ENCODE assay signal across 32 mouse cellular contexts in genomic region chr1:135997537-135997936, GRCm38 (mm10). TPM values are rescaled to one million over a fixed set of nuclear protein-coding genes. Genes with fewer than 3 reads are reported as not detected.
DNase-seq lines count a peak whose midpoint lies in the region; ATAC-seq and TF ChIP-seq lines count a peak whose summit lies in the region.
"Had no signal": no experiment of that assay in that cellular context is flagged by ENCODE, and none has a peak within 500 bp of the region (broad histone marks: within the 10 kb centered on the region; RNA-seq: fewer than 3 reads in every experiment).

No protein-coding gene starts in this region.

- no peak overlapping the region for H3K4me2 ChIP-seq in kidney, embryonic 14.5 days (replicated peaks; ENCODE audit: low read depth, low read length)
- H3K4me2 ChIP-seq in intestine, embryonic 15.5 days (replicated peaks): no peak overlapping the region
- H3K4me2 ChIP-seq in myocyte (ENCODE audit: low read depth): peak overlapping the region; percentile 24
- H3K4me2 ChIP-seq: embryonic facial prominence, embryonic 12.5 days; embryonic facial prominence, embryonic 15.5 days; heart, embryonic 11.5 days; hindbrain, embryonic 13.5 days had no signal

- no peak overlapping the region for H3K9ac ChIP-seq in kidney, embryonic 14.5 days (ENCODE audit: low read depth, low read length)
- H3K9ac ChIP-seq in intestine, embryonic 15.5 days: no peak overlapping the region
- H3K9ac ChIP-seq: embryonic facial prominence, embryonic 12.5 days; embryonic facial prominence, embryonic 15.5 days; forebrain, postnatal 0 days; hindbrain, embryonic 13.5 days had no signal

- WGBS in kidney, embryonic 14.5 days: 36% methylated on average over 7 of the region's 7 CpGs
- WGBS in intestine, embryonic 15.5 days: 59% methylated on average over 7 of the region's 7 CpGs

- no peak overlapping the region for H3K27ac ChIP-seq in kidney, embryonic 14.5 days (ENCODE audit: low read depth, low read length)
- H3K27ac ChIP-seq in intestine, embryonic 15.5 days: no peak overlapping the region
- H3K27ac ChIP-seq: embryonic facial prominence, embryonic 12.5 days; embryonic facial prominence, embryonic 15.5 days; hindbrain, embryonic 10.5 days; hindbrain, embryonic 13.5 days; hindbrain, postnatal 0 days had no signal

- no peaks in the 10 kb centered on the region for H3K27me3 ChIP-seq in kidney, embryonic 14.5 days (ENCODE audit: control insufficient read depth, insufficient read depth, low read length)
- H3K27me3 ChIP-seq in intestine, embryonic 15.5 days (replicated peaks): no peaks in the 10 kb centered on the region
- H3K27me3 ChIP-seq in myocyte (ENCODE audit: control insufficient read depth, insufficient read depth, insufficient read length): no peaks in the 10 kb centered on the region
- H3K27me3 ChIP-seq: embryonic facial prominence, embryonic 15.5 days; hindbrain, embryonic 13.5 days had no signal

- no peaks in the 10 kb centered on the region for H3K4me1 ChIP-seq in kidney, embryonic 14.5 days (ENCODE audit: control insufficient read depth, insufficient read depth, low read length)
- H3K4me1 ChIP-seq in intestine, embryonic 15.5 days (replicated peaks): no peaks in the 10 kb centered on the region
- H3K4me1 ChIP-seq: embryonic facial prominence, embryonic 12.5 days; embryonic facial prominence, embryonic 15.5 days; hindbrain, embryonic 10.5 days; hindbrain, embryonic 13.5 days had no signal

- H3ac ChIP-seq in myocyte (ENCODE audit: control insufficient read depth, insufficient read length): no peak overlapping the region

- H3K36me3 ChIP-seq in kidney, embryonic 14.5 days (ENCODE audit: control insufficient read depth, insufficient read depth, low read length): no peaks in the 10 kb centered on the region
- no peaks in the 10 kb centered on the region for H3K36me3 ChIP-seq in intestine, embryonic 15.5 days
- no peaks in the 10 kb centered on the region for H3K36me3 ChIP-seq in myocyte (ENCODE audit: control insufficient read depth, insufficient read depth)
- H3K36me3 ChIP-seq: embryonic facial prominence, embryonic 12.5 days; embryonic facial prominence, embryonic 15.5 days; hindbrain, embryonic 10.5 days; hindbrain, embryonic 13.5 days had no signal

- peak; percentile 14 for DNase-seq in gastrocnemius, adult 18-20 months (ENCODE audit: low spot score)
- no peak for DNase-seq in gastrocnemius, postnatal 14 days
- DNase-seq in kidney, adult 18-20 months: no peak
- no peak for DNase-seq in heart, postnatal 14 days
- no peak for DNase-seq in ovary, postnatal 14 days (ENCODE audit: low spot score)
- DNase-seq: adrenal gland, adult 8-10 months; adrenal gland, postnatal 25 days; cerebellum, adult 11-12 months; cerebellum, adult 9-10 months; cerebellum, postnatal 25 days; forebrain, postnatal 0 days; gastrocnemius, postnatal 36 days; heart, adult 11 months; heart, postnatal 36 days had no signal

- H3K79me2 ChIP-seq in myocyte (ENCODE audit: control insufficient read depth, insufficient read depth): no peaks in the 10 kb centered on the region

- intact Hi-C loops in gastrocnemius, postnatal 14 days (cut with DNase I; ENCODE audit: low total_unique reads): no loop called here
- intact Hi-C loops in heart, postnatal 14 days (cut with DNase I): no loop called here

- no peak overlapping the region for H3K4me3 ChIP-seq in kidney, embryonic 14.5 days (ENCODE audit: low read length)
- no peak overlapping the region for H3K4me3 ChIP-seq in intestine, embryonic 15.5 days (replicated peaks)
- no peak overlapping the region for H3K4me3 ChIP-seq in myocyte
- H3K4me3 ChIP-seq: embryonic facial prominence, embryonic 12.5 days; embryonic facial prominence, embryonic 15.5 days; hindbrain, embryonic 10.5 days; hindbrain, embryonic 13.5 days had no signal

- 0 out of 2 replicates have a peak, but pooled peaks have one; percentile 35 for ATAC-seq in kidney, embryonic 14.5 days (ENCODE audit: low FRiP score, low TSS enrichment)
- ATAC-seq in intestine, embryonic 15.5 days: 0 out of 2 replicates have a peak, but pooled peaks have one; percentile 23
- ATAC-seq: activated CD4-positive, CD25-positive, alpha-beta regulatory T cell, adult 4 months; forebrain, embryonic 14.5 days; forebrain, postnatal 0 days; hindbrain, postnatal 0 days; inflammation-experienced regulatory T-cells, adult 6 months had no signal

- H3K9me3 ChIP-seq in kidney, embryonic 14.5 days (ENCODE audit: control insufficient read depth, low read length): no peaks in the 10 kb centered on the region
- H3K9me3 ChIP-seq in intestine, embryonic 15.5 days: no peaks in the 10 kb centered on the region
- H3K9me3 ChIP-seq: embryonic facial prominence, embryonic 12.5 days; embryonic facial prominence, embryonic 15.5 days; hindbrain, embryonic 10.5 days; hindbrain, embryonic 13.5 days had no signal

- TF ChIP-seq POLR2A in myocyte (IDR thresholded peaks at IDR 0.05; ENCODE audit: insufficient read length, low read depth): no peak

TF ChIP-seq in myocyte, 11 proteins besides CTCF, POLR2A, EP300 and RAD21:
- TF ChIP-seq MYOG (IDR thresholded peaks at IDR 0.05; ENCODE audit: control insufficient read depth in 1 of 3, insufficient read depth in 1 of 3, insufficient read length in 2 of 3, low read depth in 2 of 3): peak; percentile 46 to 86 (median 81)
- TF ChIP-seq MAX (IDR thresholded peaks at IDR 0.05; ENCODE audit: low read depth): no peak
- TF ChIP-seq SRF (IDR thresholded peaks at IDR 0.05; ENCODE audit: control insufficient read depth, insufficient read length, low read depth): no peak
- peak; percentile 23 for TF ChIP-seq TCF3 (IDR thresholded peaks at IDR 0.05; ENCODE audit: insufficient read length, low read depth)
- no peak for TF ChIP-seq REST (IDR thresholded peaks at IDR 0.05; ENCODE audit: insufficient read depth, insufficient read length)
- no peak for TF ChIP-seq USF1 (IDR thresholded peaks at IDR 0.05; ENCODE audit: low read depth)
- TF ChIP-seq POLR2AphosphoS2 (IDR thresholded peaks at IDR 0.05; ENCODE audit: insufficient read length, low read depth): no peak
- TF ChIP-seq E2F4 (IDR thresholded peaks at IDR 0.05; ENCODE audit: insufficient read depth): no peak
- TF ChIP-seq CEBPB (IDR thresholded peaks at IDR 0.05; ENCODE audit: insufficient read depth, poor library complexity, severe bottlenecking): no peak
- TF ChIP-seq MYOD1 (IDR thresholded peaks at IDR 0.05; ENCODE audit: control insufficient read depth in 1 of 3, insufficient read length in 2 of 3, low read depth in 2 of 3): peak; percentile 73 to 94 (median 76)
- TF ChIP-seq TCF12 (IDR thresholded peaks at IDR 0.05; ENCODE audit: insufficient read depth, poor library complexity, severe bottlenecking): peak; percentile 50

RNA-seq across cellular contexts. Expression of gene Igfn1, which starts 8.6 kb away (rescaled TPM):
- 10 to 100 TPM; 32.4 to 62.9 TPM for total RNA-seq in gastrocnemius, adult 18-20 months (2021)
- 10 to 100 TPM in 1 of 2 experiments, 1 to 10 TPM in 1; 5.9 to 13.0 TPM for total RNA-seq in gastrocnemius, postnatal 14 days (2021)
- polyA plus RNA-seq in kidney, embryonic 14.5 days (2014; fragmentation: Nextera tagmentation; extraction: Ambion mirVana): not detected in 2 replicates
- 0.06 TPM in 1 of 2 replicates, not detected in the other for polyA plus RNA-seq in intestine, embryonic 15.5 days (2015; fragmentation: Nextera tagmentation; extraction: Ambion mirVana)
- polyA plus RNA-seq in myocyte (2012; fragmentation: generic; extraction: Trizol): 7.1 TPM
- under 1 TPM in 1 of 2 experiments, not detected in 1; 0.05 TPM for total RNA-seq in heart, postnatal 14 days (2021)
- total RNA-seq: common myeloid progenitor, adult 5-6 weeks; forebrain, postnatal 0 days; heart, postnatal 36 days; hindbrain, postnatal 0 days had no signal
- polyA plus RNA-seq: activated CD4-positive, CD25-positive, alpha-beta regulatory T cell, adult 4 months; forebrain, embryonic 11.5 days; forebrain, embryonic 14.5 days; forebrain, postnatal 0 days; hindbrain, embryonic 13.5 days; inflammation-experienced regulatory T-cells, adult 6 months had no signal

RNA-seq across cellular contexts. Expression of gene Tmem9, which starts 10.4 kb away (rescaled TPM):
- total RNA-seq in gastrocnemius, adult 18-20 months (2021): 1 to 10 TPM; 5.9 to 7.0 TPM
- 10 to 100 TPM; 11.2 to 15.5 TPM for total RNA-seq in gastrocnemius, postnatal 14 days (2021)
- 123 and 230 TPM in 2 replicates for polyA plus RNA-seq in kidney, embryonic 14.5 days (2014; fragmentation: Nextera tagmentation; extraction: Ambion mirVana)
- polyA plus RNA-seq in intestine, embryonic 15.5 days (2015; fragmentation: Nextera tagmentation; extraction: Ambion mirVana): 142 and 148 TPM in 2 replicates
- polyA plus RNA-seq in myocyte (2012; fragmentation: generic; extraction: Trizol): 127 TPM
- total RNA-seq in heart, postnatal 14 days (2021): 10 to 100 TPM; 16.1 to 20.0 TPM

RNA-seq across cellular contexts. Expression of gene Ascl5, which starts 53.1 kb away (rescaled TPM):
- total RNA-seq in gastrocnemius, adult 18-20 months (2021): not detected
- not detected for total RNA-seq in gastrocnemius, postnatal 14 days (2021)
- not detected in 2 replicates for polyA plus RNA-seq in kidney, embryonic 14.5 days (2014; fragmentation: Nextera tagmentation; extraction: Ambion mirVana)
- not detected in 2 replicates for polyA plus RNA-seq in intestine, embryonic 15.5 days (2015; fragmentation: Nextera tagmentation; extraction: Ambion mirVana)
- 0.36 TPM for polyA plus RNA-seq in myocyte (2012; fragmentation: generic; extraction: Trizol)
- total RNA-seq in heart, postnatal 14 days (2021): not detected
- total RNA-seq: adrenal gland, adult 8-10 months; adrenal gland, postnatal 25 days; common myeloid progenitor, adult 5-6 weeks; ES-E14; forebrain, postnatal 0 days; gastrocnemius, postnatal 36 days; heart, adult 8-10 months; heart, postnatal 36 days; hindbrain, postnatal 0 days had no signal
- polyA plus RNA-seq: activated CD4-positive, CD25-positive, alpha-beta regulatory T cell, adult 4 months; forebrain, embryonic 11.5 days; forebrain, embryonic 14.5 days; heart, embryonic 11.5 days; heart, embryonic 14.5 days; heart, postnatal 0 days; hindbrain, embryonic 10.5 days; hindbrain, embryonic 13.5 days; inflammation-experienced regulatory T-cells, adult 6 months had no signal

RNA-seq across cellular contexts. Expression of gene Cacna1s, which starts 55.0 kb away (rescaled TPM):
- 1,000 to 10,000 TPM in 1 of 2 experiments, 100 to 1,000 TPM in 1; 824 to 1,030 TPM for total RNA-seq in gastrocnemius, adult 18-20 months (2021)
- total RNA-seq in gastrocnemius, postnatal 14 days (2021): 100 to 1,000 TPM; 557 to 583 TPM
- not detected in 2 replicates for polyA plus RNA-seq in kidney, embryonic 14.5 days (2014; fragmentation: Nextera tagmentation; extraction: Ambion mirVana)
- polyA plus RNA-seq in intestine, embryonic 15.5 days (2015; fragmentation: Nextera tagmentation; extraction: Ambion mirVana): 0.15 TPM in 1 of 2 replicates, not detected in the other
- polyA plus RNA-seq in myocyte (2012; fragmentation: generic; extraction: Trizol): 177 TPM
- total RNA-seq in heart, postnatal 14 days (2021): 1 to 10 TPM; 1.6 to 1.7 TPM
- total RNA-seq: common myeloid progenitor, adult 5-6 weeks had no signal

Comparison
In these comparisons a context has a peak if more than half of its experiments do, and no peak if none do; other contexts are left out.
1. RNA of gene Igfn1, which starts 8.6 kb away (total RNA-seq): 32.4 to 62.9 TPM in gastrocnemius, adult 18-20 months and 5.9 to 13.0 TPM in gastrocnemius, postnatal 14 days; 0.05 TPM in heart, postnatal 14 days; every median in the first group is over 4 times any median in the second.